Mouse (Mus musculus): ENCODE data around the gene Acadm.

The Acadm gene

DNA sequence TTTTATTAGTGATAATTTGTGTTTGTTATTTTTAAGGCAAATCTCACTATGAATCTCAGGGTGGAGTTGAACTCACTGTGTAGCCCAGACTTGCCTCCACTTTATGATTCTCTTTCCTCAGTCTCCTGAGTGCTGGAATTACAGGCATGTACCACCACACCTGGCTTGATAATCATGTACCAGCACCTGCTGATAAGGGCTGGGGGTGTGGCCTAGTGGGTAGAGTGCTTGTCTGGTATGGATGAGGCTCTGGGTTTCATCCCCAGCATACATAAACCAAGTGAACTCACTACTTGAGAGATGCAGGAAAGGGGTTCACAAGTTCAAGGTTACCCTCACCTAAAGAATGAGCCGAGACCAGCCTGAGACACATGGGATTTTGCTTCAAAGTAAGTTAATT lies 42.5 kb downstream of the Acadm start:
- DNase-seq (ENCODE audit: low spot score) = no peak

DNA sequence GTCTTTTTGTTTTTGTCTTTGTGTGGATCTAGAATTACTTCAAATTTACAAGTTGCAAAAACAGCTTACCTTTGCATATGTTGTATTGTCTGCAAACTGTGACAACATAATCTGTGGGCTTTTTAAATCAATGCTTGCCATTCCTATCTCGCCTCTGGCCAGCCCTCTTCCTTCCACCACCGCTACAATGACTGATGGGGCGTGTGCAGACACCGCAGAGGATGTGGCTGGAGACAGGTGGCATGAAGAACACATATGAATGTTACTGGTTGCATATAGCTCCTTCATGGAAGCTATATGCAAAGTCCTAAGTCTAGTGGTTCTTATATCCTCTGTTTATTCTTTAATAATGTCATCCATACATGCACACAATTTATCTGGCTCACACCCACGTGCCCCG lies 47.2 kb downstream of the Acadm start:
- no peak for DNase-seq (ENCODE audit: low spot score)

DNA sequence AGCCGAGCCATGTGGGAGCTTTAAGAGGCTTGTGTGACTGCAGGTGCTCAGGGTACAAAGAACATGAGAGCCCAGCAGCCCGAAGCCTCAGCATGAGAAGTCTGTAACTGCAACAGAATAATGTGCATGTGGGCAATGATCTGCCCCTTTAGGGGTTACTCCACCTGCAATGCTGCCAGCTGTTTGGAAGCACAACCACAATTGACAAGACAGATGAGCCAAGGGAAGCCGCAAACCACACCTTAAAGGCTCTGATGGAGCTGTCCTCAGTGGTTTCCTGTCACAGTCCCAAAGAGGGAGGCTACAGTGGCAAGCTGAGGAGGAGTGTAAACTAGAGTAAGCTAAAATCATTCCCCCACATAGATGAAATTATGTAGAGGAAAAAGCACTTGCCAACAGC lies 49.0 kb downstream of the Acadm start:
- DNase-seq (ENCODE audit: low spot score) = no peak

DNA sequence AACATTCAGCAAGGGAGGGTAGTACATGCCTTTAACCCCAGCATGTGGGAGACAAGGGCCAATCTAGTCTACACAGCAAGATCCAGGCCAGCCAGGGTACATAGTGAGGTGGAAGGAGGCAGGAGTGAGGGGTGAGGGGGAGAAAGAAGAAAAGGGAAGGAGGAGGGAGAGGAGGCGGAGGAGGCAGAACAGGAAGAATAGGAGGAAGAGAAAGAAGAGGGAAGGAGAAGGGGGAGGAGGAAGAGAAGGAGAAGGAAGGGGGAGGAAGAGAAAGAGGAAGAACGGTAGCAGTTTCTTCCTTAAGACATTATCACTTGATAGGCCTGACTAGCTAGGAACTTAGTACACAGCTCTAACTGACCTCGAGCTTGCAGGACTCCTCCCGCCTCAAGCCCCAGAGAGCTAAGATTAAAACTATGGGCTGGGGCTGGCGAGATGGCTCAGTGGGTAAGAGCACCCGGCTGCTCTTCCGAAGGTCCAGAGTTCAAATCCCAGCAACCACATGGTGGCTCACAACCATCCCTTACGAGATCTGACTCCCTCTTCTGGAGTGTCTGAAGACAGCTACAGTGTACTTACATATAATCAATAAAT lies 55.1 kb downstream of the Acadm start:
- DNase-seq (ENCODE audit: low spot score) = no peak

DNA sequence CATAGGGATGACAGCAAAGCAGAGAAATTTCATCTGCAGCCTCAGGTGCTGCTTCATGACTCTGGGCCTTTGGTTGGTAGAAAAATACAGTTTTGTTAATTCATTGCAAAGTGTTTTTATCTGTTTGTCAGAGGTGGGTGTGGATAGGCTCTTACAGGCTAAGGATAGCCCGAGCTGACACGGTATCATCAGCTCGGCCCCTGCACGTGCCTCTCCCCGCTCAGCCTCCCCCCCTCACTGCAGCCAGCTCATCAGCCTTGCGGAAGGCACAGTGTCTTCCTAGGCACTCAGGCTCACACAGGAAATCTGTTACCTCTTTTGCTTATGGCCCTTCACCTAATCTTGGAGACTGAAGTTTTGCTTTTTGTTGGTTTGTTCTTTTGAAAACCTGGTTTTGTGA lies 56.3 kb downstream of the Acadm start:
- no peak for DNase-seq (ENCODE audit: low spot score)

DNA sequence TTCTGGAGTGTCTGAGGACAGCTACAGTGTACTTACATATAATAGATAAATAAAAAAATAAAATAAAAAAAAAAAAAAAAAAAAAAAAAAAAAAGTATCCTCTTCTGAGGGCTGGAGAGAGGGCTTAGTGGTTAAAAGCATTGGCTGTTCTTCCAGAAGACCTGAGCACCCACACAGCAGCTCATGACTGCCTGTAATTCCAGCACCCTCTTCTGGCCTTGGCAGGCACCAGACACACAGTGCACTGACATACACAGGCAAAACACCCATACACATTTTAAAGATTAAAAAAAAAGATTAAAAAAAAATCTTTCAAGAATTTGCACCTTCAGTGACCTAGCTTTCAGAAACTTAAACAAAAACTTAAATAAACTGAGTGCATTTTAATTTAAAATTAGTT lies 58.1 kb downstream of the Acadm start:
- no peak for DNase-seq (ENCODE audit: low spot score)
